Mouse (Mus musculus) forebrain, embryonic 11.5 days (tissue): ENCODE data around the gene Zkscan2. TPM values are rescaled to one million over a fixed set of nuclear protein-coding genes. Genes with fewer than 3 reads are reported as not detected.

Source experiments
- polyA plus RNA-seq: library from polyadenylated mRNA; unstranded; fragments of >200 nt; fragmentation: Nextera tagmentation; extraction: Ambion mirVana; gene quantifications from 2 replicates; pipeline ENCODE4 v1.2.1, GENCODE M21; 2014

Zkscan2 gene
- polyA plus RNA-seq, 1 experiment from 2014 or later = 9.4 TPM

Other genes with a start within 250 kb of the Zkscan2 start
- gene Lcmt1, start 130.7 kb downstream of the Zkscan2 start, polyA plus RNA-seq = 60.6 and 63.5 TPM in 2 replicates
- 32.4 and 35.6 TPM in 2 replicates for gene Arhgap17, start 130.5 kb downstream of the Zkscan2 start, polyA plus RNA-seq
- 1.1 TPM in 2 replicates for gene Aqp8, start 38.2 kb downstream of the Zkscan2 start, polyA plus RNA-seq